Mouse (Mus musculus): ENCODE measurements around the gene Selenom. TPM values are rescaled to one million over a fixed set of nuclear protein-coding genes. Genes with fewer than 3 reads are reported as not detected.
A peak's percentile ranks its signal among the peaks of the same experiment; 100 is the strongest.

Gene Selenom
- total RNA-seq, 2 experiments from 2014 or later, result 204 to 221 TPM

GRCm38 (mm10) chr11:3528208-3528607, 13.7 kb downstream of the Selenom start:
- DNase-seq (ENCODE audit: extremely low spot score in 1 of 2, low spot score in 1 of 2), result no peak

GRCm38 (mm10) chr11:3529476-3530252, 15.2 kb downstream of the Selenom start:
- no peak for DNase-seq (ENCODE audit: extremely low spot score in 1 of 2, low spot score in 1 of 2)

GRCm38 (mm10) chr11:3530731-3531130, 16.2 kb downstream of the Selenom start:
- DNase-seq (ENCODE audit: extremely low spot score in 1 of 2, low spot score in 1 of 2), result peak in 1 of 2 experiments; percentile 4

GRCm38 (mm10) chr11:3531634-3532033, 17.1 kb downstream of the Selenom start:
- peak; percentile 9 to 54 for DNase-seq (ENCODE audit: extremely low spot score in 1 of 2, low spot score in 1 of 2)

GRCm38 (mm10) chr11:3532101-3532931, 17.8 kb downstream of the Selenom start:
- no peak for DNase-seq (ENCODE audit: extremely low spot score in 1 of 2, low spot score in 1 of 2)

- DNase-seq (ENCODE audit: extremely low spot score in 1 of 2, low spot score in 1 of 2), result peak in 1 of 2 experiments; percentile 6
Observed at GRCm38 (mm10) chr11:3533406-3533932, 19.0 kb downstream of the Selenom start.

- DNase-seq (ENCODE audit: extremely low spot score in 1 of 2, low spot score in 1 of 2), result no peak
Observed at GRCm38 (mm10) chr11:3534956-3535355, 20.5 kb downstream of the Selenom start.

GRCm38 (mm10) chr11:3535406-3535986, 21.0 kb downstream of the Selenom start:
- peak; percentile 95 to 99 for DNase-seq (ENCODE audit: extremely low spot score in 1 of 2, low spot score in 1 of 2)

GRCm38 (mm10) chr11:3536082-3536481, 21.6 kb downstream of the Selenom start:
- DNase-seq (ENCODE audit: extremely low spot score in 1 of 2, low spot score in 1 of 2), result no peak

- DNase-seq (ENCODE audit: extremely low spot score in 1 of 2, low spot score in 1 of 2), result no peak
Observed at GRCm38 (mm10) chr11:3536745-3537333, 22.4 kb downstream of the Selenom start.

- no peak for DNase-seq (ENCODE audit: extremely low spot score in 1 of 2, low spot score in 1 of 2)
Observed at GRCm38 (mm10) chr11:3537711-3538110, 23.2 kb downstream of the Selenom start.

GRCm38 (mm10) chr11:3538341-3538740, 23.9 kb downstream of the Selenom start:
- no peak for DNase-seq (ENCODE audit: extremely low spot score in 1 of 2, low spot score in 1 of 2)

- peak; percentile 62 to 67 for DNase-seq (ENCODE audit: extremely low spot score in 1 of 2, low spot score in 1 of 2)
Observed at GRCm38 (mm10) chr11:3539111-3539825, 24.8 kb downstream of the Selenom start.

- no peak for DNase-seq (ENCODE audit: extremely low spot score in 1 of 2, low spot score in 1 of 2)
Observed at GRCm38 (mm10) chr11:3539826-3540196, 25.3 kb downstream of the Selenom start.

- no peak for DNase-seq (ENCODE audit: extremely low spot score in 1 of 2, low spot score in 1 of 2)
Observed at GRCm38 (mm10) chr11:3540451-3541085, 26.1 kb downstream of the Selenom start, which contains the start of gene Smtn. Smtn (minus strand) TSS chr11:3540612.

- no peak for DNase-seq (ENCODE audit: extremely low spot score in 1 of 2, low spot score in 1 of 2)
Observed at GRCm38 (mm10) chr11:3541932-3542331, 27.4 kb downstream of the Selenom start.

- DNase-seq (ENCODE audit: extremely low spot score in 1 of 2, low spot score in 1 of 2), result no peak
Observed at GRCm38 (mm10) chr11:3543001-3543400, 28.5 kb downstream of the Selenom start.

- DNase-seq (ENCODE audit: extremely low spot score in 1 of 2, low spot score in 1 of 2), result no peak
Observed at GRCm38 (mm10) chr11:3544409-3544808, 29.9 kb downstream of the Selenom start.

GRCm38 (mm10) chr11:3545531-3546241, 31.2 kb downstream of the Selenom start:
- DNase-seq (ENCODE audit: extremely low spot score in 1 of 2, low spot score in 1 of 2), result no peak

Measured in layer of hippocampus, postnatal 25 days (tissue).